Mouse (Mus musculus) CD4-positive, CD25-positive, alpha-beta regulatory T cell (primary cell): ENCODE results near the gene Chrna10. TPM values are rescaled to one million over a fixed set of nuclear protein-coding genes. Genes with fewer than 3 reads are reported as not detected.

Experiments used
- polyA plus RNA-seq: library from polyadenylated mRNA; unstranded; fragments of 100-300 nt; shearing (Covaris generic); gene quantifications from one replicate; pipeline ENCODE4 v1.2.1, GENCODE M21; 2017

The Chrna10 gene
- not detected for polyA plus RNA-seq

DNA sequence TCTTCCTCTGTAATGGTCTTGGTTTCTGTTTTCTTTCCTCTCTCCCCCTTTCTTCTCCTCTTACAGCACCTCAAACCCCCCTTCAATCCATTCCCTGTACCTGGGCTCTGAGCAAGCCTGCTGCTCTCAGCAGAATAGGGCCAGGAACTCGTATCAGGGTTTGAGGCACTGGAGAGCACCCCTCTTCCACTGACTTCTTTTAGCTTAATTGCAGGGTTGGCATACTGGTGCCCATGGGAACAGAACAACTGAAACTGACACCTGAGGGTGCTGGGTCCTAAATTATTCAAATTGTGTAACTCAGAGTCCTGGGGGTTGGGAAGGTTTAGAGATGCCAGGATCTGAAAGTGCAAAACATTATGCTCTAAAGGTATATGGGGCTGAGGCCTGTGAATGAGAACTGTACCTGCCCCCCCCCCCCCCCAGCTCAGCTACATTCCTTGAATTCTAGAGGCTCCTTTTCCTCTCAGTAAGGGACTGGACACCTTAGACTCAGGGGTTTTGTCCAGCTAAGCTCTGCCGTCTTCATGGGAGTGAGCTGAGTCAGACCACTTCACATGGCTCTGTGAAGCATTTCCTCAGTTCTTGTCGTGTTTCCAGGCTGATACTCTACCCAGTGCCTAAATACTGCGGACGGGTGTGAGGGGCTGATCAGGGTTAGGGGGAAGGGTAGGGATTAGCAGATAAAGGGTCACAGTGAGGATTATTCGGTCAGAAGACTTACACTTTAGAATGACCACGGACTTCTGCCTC lies at the start of gene Chrna10:
Gene Chrna10, minus strand, starts transcription at position 250 of the 753 bp plus-strand sequence.

DNA sequence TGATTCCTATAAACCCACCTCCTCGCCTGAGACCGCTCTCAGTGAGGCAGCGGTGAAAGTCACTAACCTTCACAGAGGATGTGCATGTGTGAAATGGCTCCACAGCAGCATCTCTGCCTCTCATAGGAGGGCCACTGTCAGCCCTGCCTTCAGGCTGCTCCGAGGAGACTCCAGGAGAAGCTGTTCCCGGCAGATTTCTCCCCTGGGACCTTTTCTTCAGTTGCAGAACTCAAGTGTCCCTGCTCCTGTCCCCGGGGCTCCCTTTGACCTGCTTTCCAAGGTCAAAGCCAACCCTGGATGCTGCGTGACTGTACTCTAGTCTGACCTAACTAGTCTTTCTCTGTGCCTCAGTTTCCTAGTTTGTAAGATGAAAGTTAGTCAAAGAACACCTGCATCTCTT lies 7.5 kb downstream of the Chrna10 start, which contains the start of gene Art5:
Gene Art5, minus strand, starts transcription at position 319 of the 400 bp plus-strand sequence.

DNA sequence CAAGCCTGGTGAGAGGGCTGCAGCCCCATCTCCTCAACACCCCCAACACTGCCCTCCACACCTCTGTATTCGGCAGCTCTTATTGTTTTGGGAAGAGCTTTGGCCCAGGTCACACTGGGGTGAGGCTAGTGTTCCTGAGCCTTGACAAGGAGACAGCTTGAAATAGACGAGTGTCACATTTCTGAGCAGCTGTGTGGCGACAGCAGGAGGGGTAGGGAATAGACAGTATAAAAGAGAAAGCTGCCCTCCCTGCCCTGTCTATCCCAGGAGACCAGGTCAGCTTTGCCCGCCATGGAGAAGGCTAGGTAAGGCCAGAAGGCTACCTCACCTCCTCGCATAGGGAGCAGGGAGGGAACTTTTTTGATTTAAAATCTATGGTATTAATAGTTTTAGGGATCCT lies 15.1 kb downstream of the Chrna10 start, which contains the start of gene Art1:
Gene Art1, plus strand, starts transcription at position 257 of the 400 bp plus-strand sequence.

DNA sequence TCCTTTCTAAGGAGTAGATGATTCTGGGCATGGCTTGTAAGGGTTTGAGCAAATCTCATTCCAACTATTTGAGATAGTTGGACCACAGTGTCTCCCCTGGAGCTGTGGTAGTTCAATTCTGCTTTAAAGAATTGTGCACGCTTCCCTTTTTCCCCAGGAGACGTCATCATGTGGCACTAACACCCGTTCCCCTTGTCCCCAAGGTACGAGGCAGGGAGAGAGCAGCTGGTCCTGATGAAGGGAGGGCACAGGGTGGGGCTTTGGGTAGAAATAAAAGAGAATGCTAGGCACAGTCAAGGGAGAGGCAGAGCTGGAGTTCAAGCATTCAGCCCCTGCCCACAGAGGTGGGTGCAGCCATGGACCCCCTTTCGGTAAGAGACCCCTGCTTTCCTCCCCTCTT lies 33.8 kb downstream of the Chrna10 start, which contains the start of gene Trpc2:
Gene Trpc2, plus strand, starts transcription at position 301 of the 400 bp plus-strand sequence.

DNA sequence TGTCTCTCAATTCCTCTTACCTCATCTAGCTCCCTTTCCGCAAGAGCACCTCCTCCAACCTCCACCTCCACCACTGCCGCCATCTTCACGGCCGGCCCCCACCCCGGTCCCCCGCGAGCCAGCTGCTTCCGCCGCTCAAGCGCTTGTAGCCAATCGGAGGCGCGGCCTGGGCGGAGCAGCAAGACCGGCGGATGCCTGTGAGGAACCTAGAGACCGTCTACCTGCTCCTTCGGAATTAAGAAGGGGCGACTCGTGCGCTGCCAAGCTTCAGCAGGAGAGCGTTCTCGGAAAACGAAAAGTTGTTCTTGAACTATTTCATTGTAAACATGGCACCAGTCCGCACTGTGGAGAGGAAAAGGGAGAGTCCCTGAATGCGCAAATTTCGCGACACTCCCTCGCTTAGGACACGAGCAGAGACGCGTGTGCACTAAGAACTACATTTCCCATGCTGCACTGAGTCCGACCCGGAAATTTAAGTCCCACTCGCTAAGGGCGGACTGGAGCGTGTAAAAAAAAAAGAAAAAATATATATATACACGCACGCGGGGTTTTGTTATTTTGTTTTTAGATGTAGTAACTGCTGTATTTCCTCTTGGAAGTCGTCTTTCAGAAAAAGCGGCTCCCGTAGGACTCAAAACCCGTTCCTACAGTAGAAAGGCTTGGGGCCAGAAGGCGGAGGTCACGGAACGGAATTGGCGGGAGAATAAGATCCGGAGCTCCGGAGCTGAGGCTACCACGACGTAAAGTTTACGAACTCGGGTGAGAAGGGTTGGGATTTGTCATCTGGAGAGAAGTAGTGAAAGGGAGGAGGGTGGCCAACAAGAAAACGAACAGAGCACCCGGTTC lies 51.4 kb downstream of the Chrna10 start, which contains the start of the genes Rnf121, Xndc1 and Xntrpc:
Gene Rnf121, minus strand, starts transcription at position 424 of the 846 bp plus-strand sequence.
Gene Xndc1, plus strand, starts transcription at position 466 of the 846 bp plus-strand sequence.
Gene Xntrpc, plus strand, starts transcription at position 668 of the 846 bp plus-strand sequence.

Other genes starting within 250 kb of the Chrna10 start
- not detected for gene Folr1, start 246.0 kb downstream of the Chrna10 start, polyA plus RNA-seq
- gene Lamtor1, start 210.9 kb downstream of the Chrna10 start, polyA plus RNA-seq: 138 TPM
- gene Tomt, start 210.5 kb downstream of the Chrna10 start, polyA plus RNA-seq: 0.77 TPM
- 3.8 TPM for gene Lrrc51, start 182.9 kb downstream of the Chrna10 start, polyA plus RNA-seq
- gene Numa1, start 182.7 kb downstream of the Chrna10 start, polyA plus RNA-seq: 153 TPM
- 6.2 TPM for gene Il18bp, start 98.1 kb downstream of the Chrna10 start, polyA plus RNA-seq
- gene Rnf121, start 51.4 kb downstream of the Chrna10 start, polyA plus RNA-seq: 21.9 TPM
- gene Xndc1, start 51.3 kb downstream of the Chrna10 start, polyA plus RNA-seq: 29.7 TPM
- gene Xntrpc, start 51.1 kb downstream of the Chrna10 start, polyA plus RNA-seq: 0.99 TPM
- gene Trpc2, start 33.7 kb downstream of the Chrna10 start, polyA plus RNA-seq: not detected
- gene Art1, start 15.1 kb downstream of the Chrna10 start, polyA plus RNA-seq: 0.12 TPM
- 0.92 TPM for gene Art5, start 7.3 kb downstream of the Chrna10 start, polyA plus RNA-seq
- gene Nup98, start 93.3 kb upstream of the Chrna10 start, polyA plus RNA-seq: 29.6 TPM
- gene Pgap2, start 93.4 kb upstream of the Chrna10 start, polyA plus RNA-seq: 46.9 TPM
- gene Rhog, start 139.2 kb upstream of the Chrna10 start, polyA plus RNA-seq: 280 TPM
- gene Stim1, start 151.0 kb upstream of the Chrna10 start, polyA plus RNA-seq: 86.5 TPM